Mouse (Mus musculus) cerebellum, adult (tissue): Measurements from ENCODE around the gene Ppip5k2.
"Not testable (repeated sequence)": the region's sequence is repeated elsewhere in the genome, so short reads cannot be mapped to it uniquely, and the experiment has no call there.

Source experiments
- ATAC-seq: cut with Nextera tagmentation; 2 replicates; pipeline ENCODE4 v1.9.2; 2017; ENCODE audit warnings: mild to moderate bottlenecking, moderate library complexity, mixed read lengths; ENCODE audit not compliant: insufficient number of reproducible peaks, low FRiP score, low TSS enrichment

The Ppip5k2 gene

GRCm38 (mm10) chr1:97769904-97770753, at the start of gene Ppip5k2, which contains the start of gene Gin1:
Ppip5k2 (minus strand) TSS chr1:97770411.
Gin1 (plus strand) TSS chr1:97770172.
- peak; percentile 94 for ATAC-seq

GRCm38 (mm10) chr1:97809255-97809912, 39.2 kb upstream of the Ppip5k2 start:
- no peak for ATAC-seq

- no peak for ATAC-seq
These were observed 34.3 kb upstream of the Ppip5k2 start for GRCm38 (mm10) chr1:97804520-97804919.

GRCm38 (mm10) chr1:97802207-97802902, 32.1 kb upstream of the Ppip5k2 start:
- no peak for ATAC-seq

GRCm38 (mm10) chr1:97795936-97796335, 25.7 kb upstream of the Ppip5k2 start:
- ATAC-seq, result no peak

GRCm38 (mm10) chr1:97794110-97794509, 23.9 kb upstream of the Ppip5k2 start:
- no peak for ATAC-seq

- no peak for ATAC-seq
These were observed 18.3 kb upstream of the Ppip5k2 start for GRCm38 (mm10) chr1:97788490-97788889.

- ATAC-seq, result no peak
These were observed 17.5 kb upstream of the Ppip5k2 start for GRCm38 (mm10) chr1:97787674-97788073.

GRCm38 (mm10) chr1:97785685-97786393, 15.6 kb upstream of the Ppip5k2 start:
- no peak for ATAC-seq

- no peak for ATAC-seq
These were observed 14.7 kb upstream of the Ppip5k2 start for GRCm38 (mm10) chr1:97784928-97785327.

- no peak for ATAC-seq
These were observed 11.5 kb upstream of the Ppip5k2 start for GRCm38 (mm10) chr1:97781674-97782073.

GRCm38 (mm10) chr1:97773973-97774372, 3.8 kb upstream of the Ppip5k2 start:
- ATAC-seq, result no peak

- no peak for ATAC-seq
These were observed 3.2 kb upstream of the Ppip5k2 start for GRCm38 (mm10) chr1:97773362-97773761.

- ATAC-seq, result no peak
These were observed 1.5 kb upstream of the Ppip5k2 start for GRCm38 (mm10) chr1:97771727-97772126.

- ATAC-seq, result no peak
These were observed 907 bp upstream of the Ppip5k2 start for GRCm38 (mm10) chr1:97771118-97771517.

- ATAC-seq, result peak; percentile 27; the same call in 1 of the 2 replicates
These were observed 812 bp downstream of the Ppip5k2 start for GRCm38 (mm10) chr1:97769294-97769903.

- ATAC-seq, result no peak
These were observed 1.3 kb downstream of the Ppip5k2 start for GRCm38 (mm10) chr1:97768906-97769293.

- no peak for ATAC-seq
These were observed 2.1 kb downstream of the Ppip5k2 start for GRCm38 (mm10) chr1:97768089-97768488.

GRCm38 (mm10) chr1:97765712-97766111, 4.5 kb downstream of the Ppip5k2 start:
- not testable (repeated sequence) for ATAC-seq

- no peak for ATAC-seq
These were observed 8.7 kb downstream of the Ppip5k2 start for GRCm38 (mm10) chr1:97761477-97761876.
